Mouse (Mus musculus) embryonic facial prominence, embryonic 11.5 days (tissue): Measurements from ENCODE around the gene Rab5if. TPM values are rescaled to one million over a fixed set of nuclear protein-coding genes. Genes with fewer than 3 reads are reported as not detected.

Source experiments
- ATAC-seq: fragments of 200-750 bp; cut with Nextera tagmentation; replicated peaks from 2 replicates; pipeline ENCODE4 v1.8.0; 2017; ENCODE audit warnings: low read depth; ENCODE audit not compliant: insufficient number of reproducible peaks, low FRiP score, low TSS enrichment
- DNase-seq: peaks from one replicate; pipeline ENCODE4 v3.0.0-alpha.2; 2015; ENCODE audit warnings: low spot score
- H3K27ac ChIP-seq: fragments of 300-500 bp; sonication (generic); replicated peaks from 2 replicates; pipeline ENCODE4 v1.5.1; 2014; ENCODE audit warnings: mild to moderate bottlenecking, low read depth, low read length, control low read depth
- H3K27me3 ChIP-seq: fragments of 300-500 bp; sonication (generic); 2 replicates; pipeline ENCODE4 v1.6.1; 2014; ENCODE audit warnings: mild to moderate bottlenecking, low read length, moderate library complexity, mixed read lengths; ENCODE audit not compliant: control insufficient read depth, insufficient read depth
- H3K36me3 ChIP-seq: fragments of 300-500 bp; sonication (generic); replicated peaks from 2 replicates; pipeline ENCODE4 v1.6.1; 2014; ENCODE audit warnings: low read depth, mild to moderate bottlenecking, low read length, moderate library complexity, mixed read lengths; ENCODE audit not compliant: control insufficient read depth, insufficient read depth
- H3K4me1 ChIP-seq: fragments of 300-500 bp; sonication (generic); 2 replicates; pipeline ENCODE4 v1.6.1; 2014; ENCODE audit warnings: low read length, mixed read lengths; ENCODE audit not compliant: control insufficient read depth, insufficient read depth
- H3K4me2 ChIP-seq: fragments of 300-500 bp; sonication (generic); 2 replicates; pipeline ENCODE4 v1.6.1; 2014; ENCODE audit warnings: low read depth, mild to moderate bottlenecking, control low read depth, low read length, moderate library complexity
- H3K4me3 ChIP-seq: fragments of 300-500 bp; sonication (generic); 2 replicates; pipeline ENCODE4 v1.5.1; 2014; ENCODE audit warnings: low read depth, low read length, control low read depth
- H3K9ac ChIP-seq: fragments of 300-500 bp; sonication (generic); replicated peaks from 2 replicates; pipeline ENCODE4 v1.6.1; 2014; ENCODE audit warnings: mild to moderate bottlenecking, control low read depth, low read length
- H3K9me3 ChIP-seq: fragments of 300-500 bp; sonication (generic); replicated peaks from 2 replicates; pipeline ENCODE4 v1.6.1; 2016; ENCODE audit warnings: mild to moderate bottlenecking, low read length, inconsistent platforms, mixed read lengths; ENCODE audit not compliant: control insufficient read depth
- WGBS: fragments of 180-500 bp; shearing (Covaris S2); extraction: QIAGEN DNeasy Blood & Tissue Kit; methylation state at CpG from one replicate; pipeline ENCODE4 v1.1.7; 2014; 5-methylcytosine and 5-hydroxymethylcytosine counted together
- polyA plus RNA-seq: library from polyadenylated mRNA; unstranded; fragments of >200 nt; fragmentation: Nextera tagmentation; extraction: Ambion mirVana; gene quantifications from 2 replicates; pipeline ENCODE4 v1.2.1, GENCODE M21; 2014

The Rab5if gene
- polyA plus RNA-seq, 1 experiment from 2014 or later, result 217 TPM

DNA sequence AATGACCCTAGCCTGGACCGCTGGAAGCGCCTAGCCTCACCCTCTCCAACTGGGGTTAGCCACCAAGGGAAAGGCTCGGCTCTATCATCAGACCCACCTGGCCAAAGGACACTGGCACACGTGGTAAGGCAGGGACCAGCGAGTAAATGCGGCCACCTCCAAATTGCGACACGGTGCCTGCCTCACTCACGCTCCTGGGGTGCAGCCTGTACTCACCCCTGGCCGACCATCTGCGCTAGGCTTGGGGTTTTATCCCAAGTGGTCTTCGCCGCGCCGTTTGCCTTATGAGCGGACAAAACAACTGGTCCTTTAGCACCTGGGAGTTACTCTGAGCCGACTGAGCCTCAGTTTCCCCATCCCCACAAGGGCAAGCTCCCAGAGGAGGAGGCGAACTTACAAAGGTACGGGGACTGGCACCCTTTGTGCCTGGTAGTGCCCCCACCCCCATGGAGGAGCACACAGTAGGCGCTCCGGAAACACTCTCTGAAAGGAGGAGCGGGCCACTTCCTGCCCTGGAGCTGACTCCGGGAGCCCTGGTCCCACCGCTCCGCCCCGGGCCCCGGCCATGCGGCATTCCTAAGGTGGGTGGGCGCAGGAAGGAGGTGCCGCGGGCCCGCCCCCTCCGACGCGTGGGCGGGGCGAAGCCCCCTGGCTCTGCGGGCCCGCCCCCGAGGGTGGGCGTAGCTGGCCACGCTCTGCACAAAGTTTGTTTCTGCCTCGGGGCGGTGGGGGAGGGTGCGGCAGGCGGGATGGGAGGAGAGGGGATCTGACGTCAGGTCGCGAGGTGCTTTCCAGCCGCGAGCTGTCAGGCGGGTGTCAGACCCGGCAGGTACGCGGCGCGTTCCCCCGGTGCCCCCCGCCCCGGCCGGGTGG, 23.4 kb upstream of the Rab5if start, which contains the start of gene Tgif2:
TSS of gene Tgif2 (plus strand) at position 689 of the 873 bp plus-strand sequence.
- no peaks in the 10 kb centered on the region for H3K9me3 ChIP-seq
- ATAC-seq (peak; percentile 86), DNase-seq (peak; percentile 98)
- H3K27ac ChIP-seq, result peak within 1 kb of the TSS; percentile 96
- no peaks in the 10 kb centered on the region for H3K27me3 ChIP-seq
- under 1% methylated on average over 60 of the region's 61 CpGs for WGBS
- peak within 1 kb of the TSS; percentile 95 for H3K9ac ChIP-seq
- H3K4me1 ChIP-seq, result peaks cover 7% of the 10 kb centered on the region
- peaks cover 2% of the 10 kb centered on the region for H3K36me3 ChIP-seq
- peak within 1 kb of the TSS; percentile 96 for H3K4me2 ChIP-seq
- H3K4me3 ChIP-seq, result peak within 1 kb of the TSS; percentile 95

DNA sequence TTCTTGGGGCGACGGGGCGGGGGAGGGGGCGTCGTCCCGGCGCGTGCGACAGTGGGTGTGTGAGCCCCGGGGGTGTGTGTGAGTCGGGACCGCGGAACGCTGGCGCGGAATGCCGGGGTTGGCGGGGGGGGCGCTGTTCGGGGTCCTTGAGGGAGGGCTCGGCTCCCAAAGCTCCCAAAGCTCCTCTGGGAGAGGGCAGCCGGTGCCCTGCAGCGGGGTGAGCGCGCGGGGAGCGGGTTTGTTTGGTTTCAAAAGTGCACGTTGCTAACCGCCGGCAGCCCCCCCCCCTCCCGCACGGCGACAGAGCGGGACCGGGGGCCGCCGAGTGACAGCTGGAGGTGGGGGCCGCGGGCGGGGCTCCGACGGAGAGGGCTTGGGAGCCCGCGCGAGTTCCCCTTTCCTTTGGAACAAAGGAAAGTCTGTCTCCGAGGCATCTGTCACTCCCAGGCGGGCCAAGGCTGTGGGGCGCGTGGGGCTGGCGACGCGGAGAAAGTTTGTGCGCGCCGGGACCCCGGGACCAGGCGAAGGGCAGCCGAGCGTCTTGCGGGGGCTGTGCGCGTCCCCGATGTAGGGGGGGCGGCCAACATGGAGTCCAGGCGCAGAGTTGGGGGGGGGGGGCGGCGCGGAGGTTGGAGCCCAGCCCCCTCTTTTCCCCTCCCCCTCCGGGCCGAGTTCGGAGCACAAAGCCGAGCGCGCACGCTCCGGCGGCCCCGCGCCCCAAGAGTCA, 22.5 kb upstream of the Rab5if start:
- no peaks in the 10 kb centered on the region for H3K27me3 ChIP-seq
- DNase-seq (peak; percentile 84), ATAC-seq (peak; percentile 26; the same call in 1 of the 2 replicates)
- peak overlapping the region; percentile 96 for H3K27ac ChIP-seq
- H3K4me3 ChIP-seq, result peak overlapping the region; percentile 95
- no peaks in the 10 kb centered on the region; the same call in 1 of the 2 replicates for H3K36me3 ChIP-seq
- H3K4me2 ChIP-seq, result peak overlapping the region; percentile 96
- H3K9ac ChIP-seq, result peak overlapping the region; percentile 95
- H3K4me1 ChIP-seq, result peaks cover 7% of the 10 kb centered on the region
- WGBS, result under 1% methylated on average over 59 of the region's 79 CpGs
- H3K9me3 ChIP-seq, result no peaks in the 10 kb centered on the region

DNA sequence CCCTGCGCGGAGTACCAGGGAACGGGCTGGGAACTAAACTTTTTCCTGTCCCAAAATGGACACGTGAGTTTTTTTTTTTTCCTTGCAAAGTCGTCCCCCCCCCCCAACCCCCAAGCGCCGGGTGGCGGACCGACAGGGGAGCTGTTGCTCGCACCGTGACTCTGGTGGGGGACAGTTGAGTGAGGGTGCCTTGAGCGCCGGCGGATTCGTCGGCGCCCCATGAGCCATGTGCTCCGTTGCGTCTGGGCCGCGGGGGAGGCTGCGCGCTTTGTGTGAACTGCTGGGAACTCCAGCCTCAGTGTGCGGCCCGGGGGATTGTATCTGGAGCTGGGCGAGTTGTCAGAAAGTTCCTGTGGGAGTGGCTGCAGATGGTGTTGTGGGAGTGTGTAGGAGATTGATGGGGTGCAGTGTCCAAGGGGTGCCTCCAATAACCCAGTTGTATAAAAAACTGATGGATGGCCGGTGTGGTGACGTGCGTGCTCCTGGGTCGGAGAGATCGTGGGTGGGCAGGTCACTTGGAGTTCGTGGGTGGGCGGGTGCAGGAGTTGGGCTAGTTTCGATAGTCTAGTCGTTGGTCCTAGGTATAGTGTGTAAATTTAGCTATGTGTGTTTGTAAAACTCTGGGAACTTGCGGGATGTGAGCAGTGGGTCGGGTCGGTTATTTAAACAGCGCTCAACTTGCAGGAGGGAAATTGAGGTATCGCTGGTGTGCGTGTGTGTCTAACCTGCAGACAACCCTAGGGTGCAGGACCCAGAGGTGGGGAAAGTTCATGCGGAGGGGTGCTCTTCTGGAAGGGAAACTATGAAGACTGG, 21.7 kb upstream of the Rab5if start:
- Histone ChIP-seq H3K36me3 (no peaks in the 10 kb centered on the region; the same call in 1 of the 2 replicates), H3K9ac (peak overlapping the region; percentile 95), H3K9me3 (no peaks in the 10 kb centered on the region), H3K27ac (peak overlapping the region; percentile 96), H3K4me2 (peak overlapping the region; percentile 96), H3K4me3 (peak overlapping the region; percentile 95), H3K4me1 (peaks cover 7% of the 10 kb centered on the region), H3K27me3 (no peaks in the 10 kb centered on the region)
- ATAC-seq (peak; percentile 12; the same call in 1 of the 2 replicates), DNase-seq (peak; percentile 70)
- WGBS, result under 1% methylated on average over 42 of the region's 42 CpGs

DNA sequence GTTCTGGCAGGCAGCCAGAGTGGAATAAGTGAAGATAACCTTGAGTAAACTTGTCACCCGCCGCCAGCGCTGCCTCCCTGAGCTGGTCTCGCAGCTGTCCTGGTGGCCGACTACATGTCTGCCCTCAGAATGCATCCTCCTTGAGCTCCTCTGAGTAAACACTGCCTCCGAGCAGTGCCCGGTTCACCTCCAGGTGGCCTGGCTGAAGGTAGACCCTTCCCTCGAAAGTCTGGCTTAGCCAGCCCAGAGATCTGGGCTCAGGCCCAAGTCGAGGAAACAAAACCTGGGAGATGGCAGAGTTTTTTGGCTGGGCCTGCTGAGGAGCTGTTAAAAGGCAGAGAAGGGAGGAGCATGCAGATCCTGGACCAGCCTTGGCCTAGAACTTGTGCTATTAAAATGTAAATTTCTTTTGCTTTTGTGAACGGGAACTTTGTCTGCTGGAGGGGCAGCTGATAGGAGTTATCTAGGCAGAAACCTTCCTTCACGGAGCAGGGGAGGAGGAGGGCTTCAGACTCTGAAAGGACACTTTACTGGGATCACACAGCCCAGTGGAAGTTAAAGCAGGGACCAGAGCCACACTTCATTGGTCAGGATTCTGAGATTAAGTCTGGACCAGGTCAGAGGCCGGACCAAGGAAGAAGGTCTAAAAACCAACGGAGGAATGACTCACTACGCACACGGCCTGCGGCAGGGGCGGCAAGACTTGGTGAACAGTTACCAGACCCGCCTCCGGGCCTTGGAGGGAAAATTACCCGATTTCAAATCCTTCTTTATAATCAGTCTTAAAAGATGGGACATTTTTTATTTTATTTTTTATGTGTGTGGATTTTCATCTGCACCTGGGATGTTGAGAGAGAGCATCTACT, 20.9 kb upstream of the Rab5if start:
- 3% methylated on average over 19 of the region's 20 CpGs for WGBS
- H3K27ac ChIP-seq, result peak overlapping the region; percentile 66
- peak overlapping the region; percentile 95 for H3K4me3 ChIP-seq
- H3K36me3 ChIP-seq, result peaks cover 3% of the 10 kb centered on the region
- peak; percentile 57 for DNase-seq
- no peaks in the 10 kb centered on the region for H3K9me3 ChIP-seq
- no peak for ATAC-seq
- peaks cover 7% of the 10 kb centered on the region for H3K4me1 ChIP-seq
- peak overlapping the region; percentile 96 for H3K4me2 ChIP-seq
- H3K9ac ChIP-seq, result peak overlapping the region; percentile 95
- no peaks in the 10 kb centered on the region for H3K27me3 ChIP-seq

DNA sequence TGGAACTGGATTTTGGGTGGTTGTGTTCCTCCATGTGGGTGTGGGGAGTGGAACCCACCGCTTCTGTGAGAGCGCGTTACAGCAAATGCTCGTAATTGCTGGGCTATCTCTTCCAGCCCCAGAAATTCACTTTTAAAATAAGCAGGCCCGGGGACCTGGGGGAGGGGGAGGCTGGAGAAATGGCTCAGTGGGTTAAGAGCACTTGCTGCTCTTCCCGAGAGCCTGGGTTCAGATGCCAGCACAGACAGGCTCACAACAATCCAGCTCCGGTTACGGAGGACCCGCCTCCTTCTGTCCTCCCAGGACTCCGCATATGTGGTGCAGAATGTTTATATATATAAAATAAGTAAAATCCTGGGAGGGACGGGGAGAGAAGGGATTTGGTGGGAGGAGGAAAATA, 20.2 kb upstream of the Rab5if start:
- peak overlapping the region; percentile 96 for H3K4me2 ChIP-seq
- peaks cover 3% of the 10 kb centered on the region for H3K36me3 ChIP-seq
- no peaks in the 10 kb centered on the region for H3K27me3 ChIP-seq
- H3K9ac ChIP-seq, result peak overlapping the region; percentile 95
- peak; percentile 59 for DNase-seq
- peak overlapping the region; percentile 66; the same call in 1 of the 2 replicates for H3K27ac ChIP-seq
- peak overlapping the region; percentile 95 for H3K4me3 ChIP-seq
- no peak for ATAC-seq
- H3K9me3 ChIP-seq, result no peaks in the 10 kb centered on the region
- H3K4me1 ChIP-seq, result peaks cover 7% of the 10 kb centered on the region
- 6% methylated on average over 11 of the region's 11 CpGs for WGBS

DNA sequence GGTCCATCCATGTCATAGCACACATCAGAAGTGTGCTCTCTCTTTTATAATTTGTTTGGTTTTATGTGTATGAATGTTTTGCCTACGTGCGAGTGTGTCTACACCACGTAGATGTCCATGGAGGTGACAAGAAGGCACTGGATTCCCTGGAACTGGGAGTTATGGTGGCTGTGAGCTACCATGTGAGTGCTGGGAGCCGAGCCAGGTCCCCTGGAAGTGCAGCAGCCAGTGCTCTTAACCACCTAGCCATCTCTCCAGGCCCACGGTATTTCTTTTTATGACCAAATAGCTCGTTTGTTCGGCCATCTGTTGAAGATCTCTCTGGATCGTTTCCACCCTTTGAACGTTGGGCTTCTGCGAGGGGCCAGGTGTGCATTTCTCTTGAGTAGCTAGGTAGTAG, 19.6 kb upstream of the Rab5if start:
- DNase-seq (no peak), ATAC-seq (no peak)
- no peak overlapping the region for H3K4me2 ChIP-seq
- peaks cover 7% of the 10 kb centered on the region for H3K4me1 ChIP-seq
- no peak overlapping the region for H3K4me3 ChIP-seq
- no peak overlapping the region for H3K27ac ChIP-seq
- peaks cover 3% of the 10 kb centered on the region for H3K36me3 ChIP-seq
- 69% methylated on average over 10 of the region's 10 CpGs for WGBS
- H3K27me3 ChIP-seq, result no peaks in the 10 kb centered on the region
- H3K9me3 ChIP-seq, result no peaks in the 10 kb centered on the region
- no peak overlapping the region for H3K9ac ChIP-seq

DNA sequence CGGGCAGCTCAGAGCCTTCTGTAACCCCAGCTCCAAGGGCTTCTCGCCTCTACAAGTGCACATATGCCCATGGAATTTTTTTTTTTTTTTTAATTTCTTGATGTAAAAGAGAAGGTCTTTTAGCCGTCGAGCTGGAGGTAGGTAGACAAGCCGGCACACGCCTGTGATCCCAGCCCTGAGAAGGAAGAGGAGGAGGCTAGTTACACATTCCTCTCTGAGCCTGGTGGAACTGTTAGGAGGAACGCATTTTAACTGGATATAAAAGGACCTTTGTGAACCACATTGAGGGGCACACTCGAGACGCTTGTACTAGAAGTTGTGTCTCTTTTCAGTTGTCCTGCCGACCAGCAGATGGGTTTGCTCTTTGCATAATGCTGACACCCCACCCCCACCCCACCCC, 18.2 kb upstream of the Rab5if start:
- Histone ChIP-seq H3K27me3 (no peaks in the 10 kb centered on the region), H3K4me1 (peaks cover 7% of the 10 kb centered on the region), H3K4me2 (no peak overlapping the region), H3K4me3 (no peak overlapping the region), H3K9me3 (no peaks in the 10 kb centered on the region), H3K9ac (no peak overlapping the region), H3K27ac (peak overlapping the region; percentile 35; the same call in 1 of the 2 replicates), H3K36me3 (peaks cover 3% of the 10 kb centered on the region)
- ATAC-seq (no peak), DNase-seq (peak; percentile 36)
- 26% methylated on average over 10 of the region's 10 CpGs for WGBS
